Mouse (Mus musculus): ENCODE results near the gene Acta1.

DNA sequence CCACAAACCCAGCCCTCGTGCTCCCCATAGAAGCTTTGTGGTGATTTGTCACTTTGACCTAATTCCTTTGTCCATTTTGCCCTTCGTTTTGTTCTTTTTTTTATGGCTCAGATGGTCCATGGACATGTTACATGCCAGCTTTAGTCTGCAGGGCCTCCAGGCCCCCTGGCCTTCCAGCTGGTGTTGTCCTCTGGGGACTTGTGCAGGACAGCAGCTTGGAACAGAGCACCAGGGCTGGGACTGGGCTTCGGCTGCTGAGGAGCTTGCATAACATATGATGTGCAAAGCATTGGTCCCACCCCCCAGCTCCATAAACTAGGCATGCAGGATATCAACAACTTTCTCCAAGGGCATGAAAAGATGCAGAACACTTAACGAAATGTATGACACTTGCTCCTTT is 4.8 kb downstream of the Acta1 start:
- TF ChIP-seq CTCF (IDR thresholded peaks at IDR 0.05; ENCODE audit: control insufficient read depth, insufficient read depth, insufficient replicate concordance, low read depth, low read length) = no peak
- no peak for TF ChIP-seq POLR2A (IDR thresholded peaks at IDR 0.05; ENCODE audit: control insufficient read depth, low read depth, low read length)

Measured in testis, adult 2 months (tissue).